Mouse (Mus musculus) small intestine, adult 2 months (tissue): ENCODE measurements around the gene Sbk2.

Experiments
- CTCF ChIP-seq: fragments of 200-500 bp; IDR thresholded peaks from 2 replicates; pipeline ENCODE4 v1.5.1; 2012; ENCODE audit warnings: low read depth, mild to moderate bottlenecking, control low read depth, inconsistent platforms, low read length, moderate library complexity, mixed read lengths; ENCODE audit not compliant: insufficient replicate concordance, insufficient read length; ENCODE audit errors: extremely low read depth
- POLR2A ChIP-seq: fragments of 200-500 bp; IDR thresholded peaks from 2 replicates; pipeline ENCODE4 v1.6.1; 2012; ENCODE audit warnings: low read depth, mild to moderate bottlenecking, control low read depth, inconsistent platforms, low read length, moderate library complexity

- no peak for TF ChIP-seq CTCF
- TF ChIP-seq POLR2A: no peak
Measured at GRCm38 (mm10) chr7:4912248-4912647, 52.0 kb downstream of the Sbk2 start.
